Mouse (Mus musculus): ENCODE measurements around the gene Galnt13. TPM values are rescaled to one million over a fixed set of nuclear protein-coding genes. Genes with fewer than 3 reads are reported as not detected.
"Not testable (repeated sequence)": the region's sequence is repeated elsewhere in the genome, so short reads cannot be mapped to it uniquely, and the experiment has no call there.

Gene Galnt13
- polyA plus RNA-seq, 1 experiment from 2014 or later, result not detected

DNA sequence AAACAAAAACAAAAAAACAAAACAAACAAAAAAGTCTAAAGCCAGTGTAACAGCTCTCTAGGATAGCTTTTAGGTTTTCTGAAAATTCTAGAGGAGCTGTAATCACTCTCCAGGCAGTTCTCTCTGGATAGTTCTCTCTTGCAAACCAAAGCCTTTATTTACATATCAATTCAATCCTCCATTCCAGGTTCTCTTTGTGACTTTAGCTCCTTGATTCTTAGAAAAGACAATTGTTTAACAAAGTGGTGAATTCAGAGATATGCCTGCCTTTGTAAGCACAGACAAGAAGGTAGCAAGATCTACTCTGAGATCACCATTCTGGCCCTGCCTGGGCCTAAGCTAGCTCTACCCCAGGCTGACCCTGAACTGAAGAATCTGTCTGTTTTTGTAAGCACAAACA, 501.2 kb downstream of the Galnt13 start:
- Histone ChIP-seq H3K27me3 (ENCODE audit: control insufficient read depth, insufficient read depth, low read length) (no peaks in the 10 kb centered on the region), H3K4me2 (ENCODE audit: low read length) (no peak overlapping the region), H3K27ac (replicated peaks in 1 of 2; ENCODE audit: control insufficient read depth in 1 of 2, insufficient read depth in 1 of 2, low read depth in 2 of 2, low read length in 2 of 2) (no peak overlapping the region), H3K4me1 (ENCODE audit: control insufficient read depth in 2 of 2, insufficient read depth in 2 of 2, low read length in 2 of 2) (no peaks in the 10 kb centered on the region), H3K4me3 (ENCODE audit: control insufficient read depth in 1 of 2, insufficient read depth in 1 of 2, low read depth in 1 of 2, low read length in 2 of 2) (no peak overlapping the region), H3K9me3 (ENCODE audit: control insufficient read depth, low read length) (no peaks in the 10 kb centered on the region), H3K36me3 (ENCODE audit: control insufficient read depth, insufficient read depth, low read length) (no peaks in the 10 kb centered on the region), H3K9ac (ENCODE audit: low read length) (no peak overlapping the region)
- ATAC-seq (ENCODE audit: insufficient number of reproducible peaks, insufficient read depth, low FRiP score, low read depth), result no peak

DNA sequence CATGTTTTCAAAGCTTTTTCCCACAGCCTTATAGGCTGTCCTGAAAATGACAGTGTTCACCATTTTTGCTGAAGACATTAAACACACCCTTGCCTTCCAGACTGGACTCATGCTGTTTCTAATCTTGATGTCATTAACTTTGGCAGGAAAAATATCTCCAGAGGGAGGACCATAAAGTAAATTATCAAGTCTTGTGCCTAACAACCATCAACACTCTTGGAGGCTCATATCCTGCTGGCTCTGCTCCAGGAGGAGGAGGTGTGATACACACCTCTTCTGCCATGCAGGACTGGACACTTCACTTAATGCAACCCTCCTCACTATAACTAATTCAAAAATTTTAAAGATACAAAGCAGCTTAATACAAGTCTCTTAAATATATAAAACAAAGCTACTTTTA, 502.0 kb downstream of the Galnt13 start:
- Histone ChIP-seq H3K9me3 (ENCODE audit: control insufficient read depth, low read length) (no peaks in the 10 kb centered on the region), H3K36me3 (ENCODE audit: control insufficient read depth, insufficient read depth, low read length) (no peaks in the 10 kb centered on the region), H3K27ac (replicated peaks in 1 of 2; ENCODE audit: control insufficient read depth in 1 of 2, insufficient read depth in 1 of 2, low read depth in 2 of 2, low read length in 2 of 2) (no peak overlapping the region), H3K4me2 (ENCODE audit: low read length) (no peak overlapping the region), H3K9ac (ENCODE audit: low read length) (no peak overlapping the region), H3K4me3 (ENCODE audit: control insufficient read depth in 1 of 2, insufficient read depth in 1 of 2, low read depth in 1 of 2, low read length in 2 of 2) (no peak overlapping the region), H3K4me1 (ENCODE audit: control insufficient read depth in 2 of 2, insufficient read depth in 2 of 2, low read length in 2 of 2) (no peaks in the 10 kb centered on the region), H3K27me3 (ENCODE audit: control insufficient read depth, insufficient read depth, low read length) (no peaks in the 10 kb centered on the region)
- ATAC-seq (ENCODE audit: insufficient number of reproducible peaks, insufficient read depth, low FRiP score, low read depth), result no peak

DNA sequence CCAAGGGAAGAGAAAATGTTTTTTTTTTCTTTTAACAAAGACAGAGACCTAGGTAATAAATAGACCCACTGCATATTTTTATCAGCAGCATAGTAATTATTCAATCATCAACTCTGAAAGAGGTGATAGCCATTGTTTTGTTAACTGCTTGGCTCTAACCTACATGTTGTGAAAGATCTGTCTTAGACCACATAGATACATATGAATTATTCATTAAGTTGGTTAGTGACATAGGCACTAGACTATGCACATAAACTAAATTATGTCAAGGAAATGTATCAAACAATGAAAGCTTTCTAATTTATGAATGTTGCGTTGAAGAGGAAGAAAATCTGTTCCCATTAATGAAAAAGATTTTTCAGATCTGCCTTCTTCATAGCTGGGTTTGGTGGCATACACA, 507.3 kb downstream of the Galnt13 start:
- no peaks in the 10 kb centered on the region for H3K9me3 ChIP-seq (ENCODE audit: control insufficient read depth, low read length)
- no peak overlapping the region for H3K9ac ChIP-seq (ENCODE audit: low read length)
- WGBS, result 78% methylated on average over 1 of the region's 1 CpGs
- H3K4me3 ChIP-seq (ENCODE audit: control insufficient read depth in 1 of 2, insufficient read depth in 1 of 2, low read depth in 1 of 2, low read length in 2 of 2), result no peak overlapping the region
- H3K4me1 ChIP-seq (ENCODE audit: control insufficient read depth in 2 of 2, insufficient read depth in 2 of 2, low read length in 2 of 2), result no peaks in the 10 kb centered on the region
- H3K4me2 ChIP-seq (ENCODE audit: low read length), result no peak overlapping the region
- no peaks in the 10 kb centered on the region for H3K36me3 ChIP-seq (ENCODE audit: control insufficient read depth, insufficient read depth, low read length)
- no peak for ATAC-seq (ENCODE audit: insufficient number of reproducible peaks, insufficient read depth, low FRiP score, low read depth)
- no peaks in the 10 kb centered on the region for H3K27me3 ChIP-seq (ENCODE audit: control insufficient read depth, insufficient read depth, low read length)
- H3K27ac ChIP-seq (replicated peaks in 1 of 2; ENCODE audit: control insufficient read depth in 1 of 2, insufficient read depth in 1 of 2, low read depth in 2 of 2, low read length in 2 of 2), result no peak overlapping the region

DNA sequence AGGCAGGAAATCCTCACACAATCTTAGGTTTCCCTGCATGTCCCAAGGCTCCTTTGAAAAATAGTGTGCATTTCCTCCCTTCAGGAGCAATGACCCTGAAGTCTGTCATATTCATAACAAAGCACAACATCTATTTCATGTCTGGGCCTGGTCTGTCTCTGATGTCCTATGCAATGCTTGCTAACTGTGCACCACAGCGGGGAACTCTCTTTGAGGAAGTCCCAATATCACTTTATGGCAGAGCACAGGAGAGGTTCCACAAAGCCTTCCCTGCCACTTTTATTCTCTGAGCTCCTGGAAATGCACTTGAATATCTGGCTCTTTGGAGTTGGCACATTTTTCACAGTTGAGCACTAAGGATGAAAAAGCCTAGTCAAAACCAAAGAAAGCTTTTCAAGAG, 547.7 kb downstream of the Galnt13 start:
- WGBS, result 80% methylated on average over 1 of the region's 1 CpGs
- H3K36me3 ChIP-seq (ENCODE audit: control insufficient read depth, insufficient read depth, low read length), result no peaks in the 10 kb centered on the region
- no peak overlapping the region for H3K4me2 ChIP-seq (ENCODE audit: low read length)
- no peak overlapping the region for H3K4me3 ChIP-seq (ENCODE audit: control insufficient read depth in 1 of 2, insufficient read depth in 1 of 2, low read depth in 1 of 2, low read length in 2 of 2)
- H3K27me3 ChIP-seq (ENCODE audit: control insufficient read depth, insufficient read depth, low read length), result no peaks in the 10 kb centered on the region
- H3K4me1 ChIP-seq (ENCODE audit: control insufficient read depth in 2 of 2, insufficient read depth in 2 of 2, low read length in 2 of 2), result no peaks in the 10 kb centered on the region
- H3K9me3 ChIP-seq (ENCODE audit: control insufficient read depth, low read length), result no peaks in the 10 kb centered on the region
- H3K27ac ChIP-seq (replicated peaks in 1 of 2; ENCODE audit: control insufficient read depth in 1 of 2, insufficient read depth in 1 of 2, low read depth in 2 of 2, low read length in 2 of 2), result no peak overlapping the region
- no peak overlapping the region for H3K9ac ChIP-seq (ENCODE audit: low read length)
- ATAC-seq (ENCODE audit: insufficient number of reproducible peaks, insufficient read depth, low FRiP score, low read depth), result no peak

DNA sequence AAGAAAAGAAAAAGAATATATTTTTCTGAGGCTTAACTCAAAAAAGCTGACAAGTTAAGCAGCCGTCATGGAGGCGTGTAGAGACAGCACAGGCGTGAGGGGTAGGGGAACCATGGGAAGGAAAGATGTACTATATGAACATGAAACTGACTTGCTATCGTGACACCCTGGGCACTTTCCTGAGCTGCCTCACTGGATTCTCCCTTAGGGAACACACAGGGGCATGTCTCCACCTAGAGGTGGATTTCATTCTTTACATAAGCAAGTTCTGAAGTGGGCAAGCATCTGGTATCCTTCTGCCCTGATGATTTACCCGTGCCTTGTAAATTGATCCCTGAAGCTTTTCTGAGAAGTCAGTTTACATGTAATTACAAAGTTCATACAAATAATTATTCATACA, 586.4 kb downstream of the Galnt13 start:
- H3K9me3 ChIP-seq (ENCODE audit: control insufficient read depth, low read length); H3K9ac ChIP-seq (ENCODE audit: low read length); H3K4me2 ChIP-seq (ENCODE audit: low read length); H3K4me1 ChIP-seq (ENCODE audit: control insufficient read depth in 2 of 2, insufficient read depth in 2 of 2, low read length in 2 of 2); ATAC-seq (ENCODE audit: insufficient number of reproducible peaks, insufficient read depth, low FRiP score, low read depth); H3K4me3 ChIP-seq (ENCODE audit: control insufficient read depth in 1 of 2, insufficient read depth in 1 of 2, low read depth in 1 of 2, low read length in 2 of 2); H3K27ac ChIP-seq (replicated peaks in 1 of 2; ENCODE audit: control insufficient read depth in 1 of 2, insufficient read depth in 1 of 2, low read depth in 2 of 2, low read length in 2 of 2); H3K36me3 ChIP-seq (ENCODE audit: control insufficient read depth, insufficient read depth, low read length); H3K27me3 ChIP-seq (ENCODE audit: control insufficient read depth, insufficient read depth, low read length): not testable (repeated sequence)
- WGBS, result no CpG with 5 or more reads among the region's 5 CpGs

GRCm38 (mm10) chr2:55034610-55035009, 598.5 kb downstream of the Galnt13 start:
- Histone ChIP-seq H3K36me3 (ENCODE audit: control insufficient read depth, insufficient read depth, low read length) (no peaks in the 10 kb centered on the region), H3K4me3 (ENCODE audit: control insufficient read depth in 1 of 2, insufficient read depth in 1 of 2, low read depth in 1 of 2, low read length in 2 of 2) (no peak overlapping the region), H3K4me1 (ENCODE audit: control insufficient read depth in 2 of 2, insufficient read depth in 2 of 2, low read length in 2 of 2) (no peaks in the 10 kb centered on the region), H3K9me3 (ENCODE audit: control insufficient read depth, low read length) (no peaks in the 10 kb centered on the region), H3K4me2 (ENCODE audit: low read length) (no peak overlapping the region), H3K27ac (replicated peaks in 1 of 2; ENCODE audit: control insufficient read depth in 1 of 2, insufficient read depth in 1 of 2, low read depth in 2 of 2, low read length in 2 of 2) (no peak overlapping the region), H3K9ac (ENCODE audit: low read length) (no peak overlapping the region), H3K27me3 (ENCODE audit: control insufficient read depth, insufficient read depth, low read length) (no peaks in the 10 kb centered on the region)
- WGBS, result 46% methylated on average over 3 of the region's 3 CpGs
- no peak for ATAC-seq (ENCODE audit: insufficient number of reproducible peaks, insufficient read depth, low FRiP score, low read depth)

DNA sequence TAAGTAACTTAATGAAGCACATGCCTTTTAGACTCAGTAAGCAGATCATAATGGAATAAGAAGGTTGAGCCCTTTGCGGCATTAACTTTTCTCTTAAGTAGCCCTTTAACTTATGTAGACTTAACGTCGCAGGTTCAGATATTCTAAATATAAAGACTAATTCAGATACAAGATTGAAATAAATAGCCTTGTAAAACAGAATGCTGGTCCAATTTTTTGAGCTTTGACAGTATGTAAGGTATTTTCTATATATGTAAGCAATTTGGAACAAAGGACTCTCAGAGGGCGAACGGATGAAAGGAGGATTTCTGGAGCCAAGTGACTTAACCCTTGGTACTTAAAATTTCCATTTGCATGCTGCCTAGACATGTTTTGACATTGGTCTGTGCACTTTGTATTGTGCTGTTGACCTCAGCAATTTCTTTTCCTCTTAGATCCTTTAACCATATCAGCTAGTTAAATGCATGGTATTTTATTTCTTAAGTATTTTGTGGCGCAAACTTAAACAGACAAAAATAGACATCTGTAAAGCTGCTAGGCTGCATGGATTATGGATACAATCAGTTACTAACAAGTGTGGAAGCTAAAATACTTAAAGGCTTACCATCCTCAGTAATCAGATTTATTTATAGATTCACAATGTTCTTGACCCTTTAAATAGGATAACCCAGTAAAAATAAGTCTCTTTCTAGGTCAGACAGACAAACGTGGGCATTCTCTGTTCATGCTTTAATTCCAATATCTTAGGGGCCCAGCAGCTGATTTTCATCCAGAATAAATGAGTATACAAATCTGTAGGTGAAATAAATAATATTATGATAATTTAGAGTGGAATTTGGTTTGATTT, 629.6 kb downstream of the Galnt13 start:
- WGBS, result 67% methylated on average over 7 of the region's 7 CpGs

DNA sequence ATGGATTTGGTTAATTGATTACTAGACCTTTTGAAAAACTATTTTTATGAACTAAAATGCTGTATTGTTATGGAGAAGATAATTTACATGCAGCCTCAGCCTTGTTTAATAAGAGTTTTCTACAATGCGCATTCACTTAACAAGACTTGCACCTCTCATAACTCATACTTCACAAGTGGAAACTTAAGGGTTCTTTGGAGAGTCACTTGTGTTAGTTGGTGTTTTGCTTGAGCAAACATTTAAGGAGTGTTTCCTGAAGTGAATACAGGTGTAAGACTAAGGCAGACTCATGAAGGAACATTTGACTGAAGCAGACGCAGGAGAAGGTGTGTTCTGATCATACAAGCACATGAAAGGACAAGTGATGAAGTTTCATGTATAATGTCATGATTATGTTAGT, 649.5 kb downstream of the Galnt13 start:
- no peak overlapping the region for H3K4me3 ChIP-seq (ENCODE audit: control insufficient read depth in 1 of 2, insufficient read depth in 1 of 2, low read depth in 1 of 2, low read length in 2 of 2)
- H3K9me3 ChIP-seq (ENCODE audit: control insufficient read depth, low read length), result no peaks in the 10 kb centered on the region
- H3K36me3 ChIP-seq (ENCODE audit: control insufficient read depth, insufficient read depth, low read length), result no peaks in the 10 kb centered on the region
- 96% methylated on average over 2 of the region's 2 CpGs for WGBS
- no peak for ATAC-seq (ENCODE audit: insufficient number of reproducible peaks, insufficient read depth, low FRiP score, low read depth)
- no peaks in the 10 kb centered on the region for H3K27me3 ChIP-seq (ENCODE audit: control insufficient read depth, insufficient read depth, low read length)
- no peak overlapping the region for H3K4me2 ChIP-seq (ENCODE audit: low read length)
- H3K27ac ChIP-seq (replicated peaks in 1 of 2; ENCODE audit: control insufficient read depth in 1 of 2, insufficient read depth in 1 of 2, low read depth in 2 of 2, low read length in 2 of 2), result no peak overlapping the region
- H3K4me1 ChIP-seq (ENCODE audit: control insufficient read depth in 2 of 2, insufficient read depth in 2 of 2, low read length in 2 of 2), result no peaks in the 10 kb centered on the region
- no peak overlapping the region for H3K9ac ChIP-seq (ENCODE audit: low read length)

More for the DNA sequence above, 629.6 kb downstream of the Galnt13 start:
- H3K4me3 ChIP-seq (ENCODE audit: control insufficient read depth in 1 of 2, insufficient read depth in 1 of 2, low read depth in 1 of 2, low read length in 2 of 2), result no peak overlapping the region
- H3K9ac ChIP-seq (ENCODE audit: low read length), result no peak overlapping the region
- no peak overlapping the region for H3K4me2 ChIP-seq (ENCODE audit: low read length)
- no peaks in the 10 kb centered on the region for H3K27me3 ChIP-seq (ENCODE audit: control insufficient read depth, insufficient read depth, low read length)
- no peaks in the 10 kb centered on the region for H3K36me3 ChIP-seq (ENCODE audit: control insufficient read depth, insufficient read depth, low read length)
- no peak overlapping the region for H3K27ac ChIP-seq (replicated peaks in 1 of 2; ENCODE audit: control insufficient read depth in 1 of 2, insufficient read depth in 1 of 2, low read depth in 2 of 2, low read length in 2 of 2)
- no peaks in the 10 kb centered on the region for H3K9me3 ChIP-seq (ENCODE audit: control insufficient read depth, low read length)
- H3K4me1 ChIP-seq (ENCODE audit: control insufficient read depth in 2 of 2, insufficient read depth in 2 of 2, low read length in 2 of 2), result no peaks in the 10 kb centered on the region
- ATAC-seq (ENCODE audit: insufficient number of reproducible peaks, insufficient read depth, low FRiP score, low read depth), result no peak

Data from heart, embryonic 14.5 days (tissue).